Mouse (Mus musculus) thymus, adult 2 months (tissue): ENCODE results near the gene Slc1a4.

Source experiments
- CTCF ChIP-seq: fragments of 200-500 bp; IDR thresholded peaks from 2 replicates; pipeline ENCODE4 v1.5.1; 2012; ENCODE audit warnings: mild to moderate bottlenecking, control low read depth, low read length, moderate library complexity, borderline replicate concordance; ENCODE audit not compliant: control insufficient read depth, poor library complexity, insufficient read depth; ENCODE audit errors: extremely low read depth
- POLR2A ChIP-seq: fragments of 200-500 bp; IDR thresholded peaks from 2 replicates; pipeline ENCODE4 v1.6.1; 2012; ENCODE audit warnings: mild to moderate bottlenecking, low read length, control low read depth, moderate library complexity; ENCODE audit not compliant: control insufficient read depth, poor library complexity, insufficient read depth; ENCODE audit errors: extremely low read depth

GRCm38 (mm10) chr11:20322366-20322765, 10.1 kb downstream of the Slc1a4 start:
- TF ChIP-seq POLR2A: no peak
- no peak for TF ChIP-seq CTCF
